Mouse (Mus musculus): ENCODE data around the gene Slc43a2.

- peak; percentile 44; the same call in 1 of the 2 replicates for TF ChIP-seq POLR2A (IDR thresholded peaks at IDR 0.05; ENCODE audit: insufficient read depth, low read depth, low read length)
- TF ChIP-seq CTCF (IDR thresholded peaks at IDR 0.05; ENCODE audit: insufficient read depth, low read depth, low read length): no peak
These were observed 44.8 kb upstream of the Slc43a2 start, which contains the start of gene Prpf8 for GRCm38 (mm10) chr11:75486601-75487285.

Measured in olfactory bulb, adult 2 months (tissue).